Mouse (Mus musculus): ENCODE measurements around the gene Tle2.
A peak's percentile ranks its signal among the peaks of the same experiment; 100 is the strongest.

Tle2 gene

GRCm38 (mm10) chr10:81574081-81575056 lies at the start of gene Tle2:
TSS of gene Tle2 (plus strand) at chr10:81574561.
- no peak for DNase-seq (ENCODE audit: low spot score)

GRCm38 (mm10) chr10:81525017-81525694 lies 49.2 kb upstream of the Tle2 start:
- DNase-seq (ENCODE audit: low spot score) = peak; percentile 64

GRCm38 (mm10) chr10:81526779-81527178 lies 47.6 kb upstream of the Tle2 start:
- DNase-seq (ENCODE audit: low spot score) = peak; percentile 75

DNA sequence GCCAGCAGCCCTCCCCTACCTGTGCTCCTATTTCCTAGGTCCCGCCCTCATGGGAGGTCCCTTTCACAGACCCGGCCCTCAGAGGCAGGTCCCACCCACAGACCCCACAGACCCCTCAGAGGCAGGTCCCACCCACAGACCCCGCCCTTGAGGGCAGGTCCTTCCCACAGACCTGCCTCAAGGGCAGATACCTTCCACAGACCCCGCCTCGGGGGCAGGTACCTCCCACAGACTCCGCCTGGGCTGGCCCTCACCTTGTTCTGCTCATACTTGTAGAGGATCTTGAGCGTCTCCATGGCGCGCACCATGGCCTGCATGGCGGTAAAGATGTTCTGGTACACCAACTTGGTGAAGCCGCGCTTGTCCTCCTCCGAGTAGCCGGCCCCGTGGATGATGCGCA lies 39.5 kb upstream of the Tle2 start:
- DNase-seq (ENCODE audit: low spot score) = no peak

GRCm38 (mm10) chr10:81536734-81537133 lies 37.6 kb upstream of the Tle2 start:
- DNase-seq (ENCODE audit: low spot score) = no peak

DNA sequence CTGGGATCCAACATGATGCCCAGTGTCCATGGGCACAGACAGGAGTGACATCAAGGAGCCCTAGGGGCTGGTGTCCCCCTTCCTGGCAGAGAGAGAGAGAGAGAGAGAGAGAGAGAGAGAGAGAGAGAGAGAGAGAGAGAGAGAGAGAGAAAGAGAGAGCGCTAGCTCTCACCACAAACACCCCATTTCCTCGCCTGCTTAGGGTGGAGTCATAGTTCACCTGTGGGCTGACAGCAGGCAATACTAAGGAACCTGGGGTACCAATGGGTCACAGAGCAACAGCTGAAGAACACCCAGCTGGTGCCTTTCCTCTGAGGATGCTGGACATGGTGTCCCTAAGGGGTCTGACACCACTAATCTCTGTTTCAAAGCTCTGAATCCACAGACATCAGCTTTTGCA lies 36.9 kb upstream of the Tle2 start:
- no peak for DNase-seq (ENCODE audit: low spot score)

DNA sequence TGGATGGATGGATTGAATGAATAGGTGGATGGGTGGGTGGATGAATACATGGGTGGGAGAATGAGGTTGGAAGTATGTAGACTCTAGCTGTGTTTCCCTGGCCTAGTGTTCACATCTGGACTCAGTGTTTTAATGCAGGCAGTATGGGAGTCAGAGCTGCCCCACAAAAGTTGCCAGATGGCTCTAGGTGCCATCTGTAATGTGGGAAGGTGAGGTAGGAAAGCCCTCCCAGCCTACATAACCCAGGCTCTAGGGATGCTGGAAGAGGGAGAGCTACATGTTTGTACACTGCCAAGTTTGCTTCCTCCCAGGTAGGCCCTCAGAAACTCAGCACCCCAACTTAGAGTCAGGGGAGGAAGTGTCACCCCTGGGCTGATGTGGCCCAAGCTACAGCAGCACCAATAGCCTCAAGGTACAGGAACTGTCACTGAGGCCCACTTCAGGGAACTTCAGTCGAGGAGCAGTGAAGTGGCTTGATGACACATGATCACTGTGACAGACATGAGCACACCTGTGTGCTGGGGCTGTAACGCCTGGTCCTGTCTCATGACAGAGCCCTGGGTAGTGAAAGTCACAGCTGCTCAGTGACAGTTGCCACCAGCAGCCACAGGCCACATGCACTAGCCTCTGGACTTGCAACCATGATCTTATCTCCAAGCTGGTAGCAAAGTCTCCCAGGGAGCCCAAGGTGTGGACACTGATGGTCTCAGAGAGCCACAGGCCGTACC lies 35.9 kb upstream of the Tle2 start:
- no peak for DNase-seq (ENCODE audit: low spot score)

GRCm38 (mm10) chr10:81541363-81541762 lies 33.0 kb upstream of the Tle2 start:
- no peak for DNase-seq (ENCODE audit: low spot score)

DNA sequence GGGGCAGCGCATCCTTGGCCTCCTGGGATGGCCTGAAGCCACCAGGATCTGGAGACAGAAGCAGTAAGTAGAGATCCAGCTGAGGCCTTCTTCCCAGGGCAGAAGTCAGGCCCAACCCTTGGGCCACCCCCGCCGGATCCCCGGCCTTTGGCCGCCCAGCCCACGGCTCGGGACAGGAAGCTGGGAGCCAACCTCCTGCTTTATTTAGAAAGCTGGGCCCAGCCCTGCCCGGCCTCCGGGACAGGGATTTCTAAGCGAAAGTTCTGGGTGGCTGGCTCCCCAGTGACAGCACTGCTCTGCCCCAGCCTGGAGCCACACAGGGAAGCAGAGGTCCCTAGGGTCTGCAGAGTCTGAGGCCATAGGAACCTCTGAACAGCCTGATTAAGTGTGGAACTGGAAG lies 32.6 kb upstream of the Tle2 start:
- DNase-seq (ENCODE audit: low spot score) = no peak

DNA sequence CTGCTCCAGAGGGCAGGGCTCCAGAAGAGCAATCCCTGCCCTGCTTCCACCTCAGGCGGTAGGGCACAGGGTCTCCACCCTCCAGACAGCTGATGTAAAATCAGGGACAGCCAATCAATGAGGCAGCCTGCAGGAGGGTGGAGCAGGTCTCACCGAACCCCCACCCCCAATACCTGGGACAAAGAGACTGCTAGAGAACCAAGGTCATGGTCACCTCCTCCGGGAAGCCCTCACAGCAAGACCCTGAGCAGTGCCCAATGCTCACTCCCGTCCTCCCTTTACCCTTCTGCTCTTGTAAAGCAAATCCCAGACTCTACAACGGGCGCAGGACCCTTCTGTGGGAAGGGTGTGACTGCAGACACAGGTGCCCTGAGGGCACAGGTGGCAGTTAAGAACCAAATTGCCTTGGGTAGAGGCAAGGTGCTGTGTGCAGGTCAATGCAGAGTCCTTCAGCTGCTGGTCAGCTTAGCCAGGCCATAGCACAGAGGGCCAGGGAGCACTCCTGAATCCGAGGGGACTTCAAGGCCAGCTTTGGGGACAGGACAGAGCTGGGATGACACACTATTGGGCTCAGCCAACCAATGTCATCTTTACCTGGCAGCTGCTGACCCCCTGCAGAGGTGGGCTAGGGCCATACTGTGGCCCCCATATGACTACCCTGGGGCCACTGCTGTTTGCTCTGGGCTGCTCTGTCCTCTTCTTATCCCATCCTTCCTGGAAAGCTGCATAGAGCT lies 31.5 kb upstream of the Tle2 start:
- DNase-seq (ENCODE audit: low spot score) = no peak

- DNase-seq (ENCODE audit: low spot score) = no peak
Measured at GRCm38 (mm10) chr10:81543633-81544032, 30.7 kb upstream of the Tle2 start.

- DNase-seq (ENCODE audit: low spot score) = peak; percentile 34
Measured at GRCm38 (mm10) chr10:81544296-81545160, 29.8 kb upstream of the Tle2 start.

DNA sequence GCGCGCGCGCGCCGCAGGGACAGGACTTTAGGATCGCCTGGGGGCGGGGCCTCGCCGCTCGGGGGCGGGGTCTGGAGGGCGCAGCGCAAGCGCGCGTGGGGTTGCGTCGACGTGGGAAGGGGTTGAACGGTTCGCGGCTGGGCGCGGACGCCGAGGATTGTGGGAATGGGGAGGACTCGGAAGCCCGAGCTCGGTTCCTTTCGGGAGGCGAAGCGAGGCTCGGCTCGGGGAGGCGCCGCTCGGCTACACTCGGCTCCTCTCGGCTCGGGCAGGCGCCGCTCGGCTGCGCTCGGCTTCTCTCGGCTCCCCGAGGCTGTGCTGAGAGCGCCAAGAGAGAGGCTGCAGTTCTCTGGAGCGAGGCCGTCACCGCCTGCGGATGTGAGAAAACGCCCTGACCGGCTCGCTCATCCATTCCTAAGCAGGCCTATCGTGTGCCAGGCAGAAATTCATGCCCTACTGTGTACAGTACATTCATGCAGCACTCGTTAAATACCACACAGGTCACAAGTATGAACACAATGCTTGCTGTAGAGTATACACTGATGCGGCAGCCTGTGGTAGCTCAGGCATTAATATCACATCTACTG lies 29.1 kb upstream of the Tle2 start, which contains the start of gene Gna11:
TSS of gene Gna11 (minus strand) at position 30 of the 587 bp plus-strand sequence.
- DNase-seq (ENCODE audit: low spot score) = peak; percentile 95

GRCm38 (mm10) chr10:81546332-81546731 lies 28.0 kb upstream of the Tle2 start:
- DNase-seq (ENCODE audit: low spot score) = peak; percentile 54

DNA sequence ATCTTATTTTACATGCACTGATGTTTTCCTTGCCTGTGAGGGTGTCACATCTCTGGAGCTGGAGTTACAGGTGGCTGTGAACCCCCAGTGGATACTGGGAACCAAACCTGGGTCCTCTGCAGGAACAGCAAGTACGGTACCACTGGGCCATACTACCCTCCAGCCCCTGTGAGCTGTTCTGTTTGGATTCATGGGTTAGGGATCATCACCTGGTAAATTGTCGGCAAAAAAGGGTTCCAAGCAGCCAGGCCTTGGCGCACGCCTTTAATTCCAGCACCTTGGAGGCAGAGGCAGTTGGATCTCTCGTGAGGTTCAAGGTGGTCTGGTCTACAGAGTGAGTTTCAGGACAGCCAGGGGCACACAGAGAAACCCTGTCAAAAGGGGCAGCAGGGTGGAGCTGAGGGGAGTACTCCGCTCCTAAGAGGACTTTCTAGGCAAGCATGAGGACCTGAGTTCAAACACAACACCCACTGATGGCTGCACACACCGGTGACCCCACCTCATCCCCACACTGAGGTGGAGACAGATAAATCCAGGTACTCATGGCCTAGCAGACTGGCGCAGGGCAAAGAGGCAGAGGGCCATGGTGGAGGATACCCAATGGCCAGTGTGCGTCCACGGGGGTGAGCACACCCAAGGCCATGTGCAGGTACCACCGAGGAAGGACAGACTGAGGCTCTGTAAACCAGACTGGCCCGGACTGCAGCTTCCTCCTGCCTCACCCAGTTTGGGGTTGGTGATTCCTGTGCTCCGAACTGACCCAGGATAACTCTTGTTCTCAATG lies 27.4 kb upstream of the Tle2 start:
- DNase-seq (ENCODE audit: low spot score) = no peak

DNA sequence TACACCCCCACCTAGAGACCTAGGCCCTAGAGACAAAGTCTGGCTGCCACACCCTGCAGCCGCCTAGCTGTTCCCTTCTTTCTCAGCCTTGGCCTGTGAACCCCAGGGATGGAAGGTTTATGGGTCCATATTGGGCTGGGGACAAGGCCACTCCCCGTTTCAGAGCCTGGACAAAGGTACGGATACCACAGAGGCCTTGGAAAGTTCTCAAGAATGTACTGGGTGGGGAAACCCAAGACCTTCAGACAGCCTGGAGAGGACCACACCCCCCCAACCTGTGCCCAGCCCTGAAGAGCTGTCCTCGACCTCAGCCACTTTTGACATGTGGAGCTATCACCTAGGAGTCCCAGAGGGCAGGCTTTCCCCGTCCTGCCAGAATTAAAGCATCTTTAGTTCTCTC lies 25.4 kb upstream of the Tle2 start:
- DNase-seq (ENCODE audit: low spot score) = no peak

DNA sequence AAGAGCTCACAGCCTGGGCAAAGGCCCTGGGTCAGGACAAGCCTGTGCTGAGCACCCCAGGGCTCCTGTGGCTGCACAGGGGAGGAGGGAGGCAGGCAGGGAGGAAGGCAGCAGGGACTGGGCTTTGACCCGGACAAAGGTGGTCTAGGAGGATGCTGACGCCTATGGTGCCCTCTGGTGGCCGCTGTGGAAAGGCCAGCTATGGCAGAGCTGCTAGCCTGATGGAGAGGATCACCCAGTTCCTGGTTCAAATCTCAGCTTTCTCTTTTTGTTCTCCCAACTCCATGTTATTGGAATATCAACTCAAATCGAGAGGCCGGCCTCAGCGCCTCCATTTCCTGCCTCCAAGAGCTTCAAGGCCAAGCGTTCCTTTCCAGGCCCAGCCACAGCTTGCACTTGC lies 24.1 kb upstream of the Tle2 start:
- peak; percentile 67 for DNase-seq (ENCODE audit: low spot score)

GRCm38 (mm10) chr10:81551597-81552102 lies 22.7 kb upstream of the Tle2 start:
- DNase-seq (ENCODE audit: low spot score) = peak; percentile 76

GRCm38 (mm10) chr10:81553232-81553631 lies 21.1 kb upstream of the Tle2 start:
- no peak for DNase-seq (ENCODE audit: low spot score)
